Mouse (Mus musculus): ENCODE results near the gene Mmp2.

DNA sequence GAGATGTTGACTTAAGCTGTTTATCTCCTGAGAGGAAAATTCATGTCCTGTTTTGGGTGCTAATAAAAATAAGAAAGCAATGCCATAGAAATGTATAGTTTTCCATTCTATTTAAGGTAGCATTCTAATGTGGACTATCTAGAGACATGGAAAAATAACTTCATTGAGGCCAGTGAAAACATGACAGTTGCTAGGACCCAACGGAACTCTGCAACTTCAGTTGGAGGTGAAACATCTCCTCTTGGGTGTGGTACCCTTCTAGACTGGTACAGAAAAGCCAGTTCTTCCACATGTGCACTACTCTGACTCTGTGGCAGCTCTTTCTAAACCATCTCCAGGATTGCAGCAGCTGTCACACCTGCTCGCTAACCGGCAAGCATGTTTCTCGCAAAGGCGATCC, 74.0 kb downstream of the Mmp2 start, which contains the start of gene Capns2:
- TF ChIP-seq CTCF (IDR thresholded peaks at IDR 0.05; ENCODE audit: control insufficient read depth, insufficient read depth, insufficient read length), result no peak
- no peak for TF ChIP-seq CEBPB (IDR thresholded peaks at IDR 0.05; ENCODE audit: low read depth)
- no peak for TF ChIP-seq MAX (IDR thresholded peaks at IDR 0.05)
- TF ChIP-seq FOSL1 (IDR thresholded peaks at IDR 0.05; ENCODE audit: insufficient read depth, low read length, poor library complexity, severe bottlenecking), result no peak
